Mouse (Mus musculus): ENCODE measurements around the gene Vmn1r217. TPM values are rescaled to one million over a fixed set of nuclear protein-coding genes. Genes with fewer than 3 reads are reported as not detected.
"Not testable (repeated sequence)": the region's sequence is repeated elsewhere in the genome, so short reads cannot be mapped to it uniquely, and the experiment has no call there.

Vmn1r217 gene
- not detected in 2 replicates for polyA plus RNA-seq (2014; fragmentation: Nextera tagmentation; extraction: Ambion mirVana)

DNA sequence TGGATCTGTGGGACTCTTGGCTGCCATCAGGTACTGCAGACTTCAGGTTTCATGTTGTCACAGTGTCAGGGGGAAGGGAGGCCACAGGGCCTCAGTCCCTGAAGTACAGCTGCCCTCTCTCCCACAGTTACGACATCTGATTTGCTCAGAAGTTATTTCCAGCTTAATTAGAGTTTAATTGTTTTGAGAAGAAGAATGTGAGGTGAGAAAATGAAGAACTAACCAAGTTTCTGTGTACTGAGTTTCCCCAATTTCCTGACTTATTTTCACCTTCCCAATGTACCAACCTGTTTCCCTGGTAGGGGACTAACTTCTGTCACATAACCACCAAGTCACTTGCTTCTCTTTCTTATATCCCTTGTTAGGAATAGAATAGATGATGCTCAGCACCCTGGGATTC is at the start of gene Vmn1r217:
Gene Vmn1r217, minus strand, starts transcription at position 101 of the 400 bp plus-strand sequence.
- not testable (repeated sequence) for H3K4me2 ChIP-seq; H3K4me3 ChIP-seq (ENCODE audit: low read depth, low read length); H3K9me3 ChIP-seq (ENCODE audit: low read depth, low read length); H3K36me3 ChIP-seq (ENCODE audit: insufficient read depth); ATAC-seq (ENCODE audit: insufficient read depth); H3K4me1 ChIP-seq (ENCODE audit: insufficient read depth); H3K27me3 ChIP-seq (ENCODE audit: insufficient read depth, low read length); H3K9ac ChIP-seq; DNase-seq; H3K27ac ChIP-seq (ENCODE audit: low read depth)
- WGBS: 59% methylated on average over 1 of the region's 1 CpGs

DNA sequence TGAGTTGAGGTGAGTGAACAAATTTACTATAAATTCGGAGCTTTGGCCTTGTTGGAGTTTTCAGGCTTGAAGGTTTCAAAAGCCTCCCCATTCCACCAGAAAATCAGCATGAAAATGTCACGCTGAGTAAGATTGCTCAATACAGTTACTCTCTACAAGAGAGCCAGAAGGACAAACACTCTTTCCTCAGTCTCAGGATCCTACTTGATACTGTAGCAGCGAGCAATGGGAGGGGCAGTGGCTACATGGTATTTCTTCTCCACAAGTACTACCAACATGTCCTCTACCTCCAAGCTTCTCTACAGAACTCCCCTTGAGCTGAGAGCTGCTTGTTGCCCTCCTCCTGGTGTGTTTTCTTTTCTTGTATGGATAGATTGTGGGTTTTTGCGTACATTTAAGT is 48.4 kb upstream of the Vmn1r217 start:
- not testable (repeated sequence) for H3K36me3 ChIP-seq (ENCODE audit: insufficient read depth); H3K27me3 ChIP-seq (ENCODE audit: insufficient read depth, low read length); ATAC-seq (ENCODE audit: insufficient read depth); H3K4me2 ChIP-seq; H3K4me1 ChIP-seq (ENCODE audit: insufficient read depth); H3K27ac ChIP-seq (ENCODE audit: low read depth); H3K9me3 ChIP-seq (ENCODE audit: low read depth, low read length); H3K4me3 ChIP-seq (ENCODE audit: low read depth, low read length); H3K9ac ChIP-seq; DNase-seq
- WGBS: 75% methylated on average over 4 of the region's 4 CpGs

DNA sequence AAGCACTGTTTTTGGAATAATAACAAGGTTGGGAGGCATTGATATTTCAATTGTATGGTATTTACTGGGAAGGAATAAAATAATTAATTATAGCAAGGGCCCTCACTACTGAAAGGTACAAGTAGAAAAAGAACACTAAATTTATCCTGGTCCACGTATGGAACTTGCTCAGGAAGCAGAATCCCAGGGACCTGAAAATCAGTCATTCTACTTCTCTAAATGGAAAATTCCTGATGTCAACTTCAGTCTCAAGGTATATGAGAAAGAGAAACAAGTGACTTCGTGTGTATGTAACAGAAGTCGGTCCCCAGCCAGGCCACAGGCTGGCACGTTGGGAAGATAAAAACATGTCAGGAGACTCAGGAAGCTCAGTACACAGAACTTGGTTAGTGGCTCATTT is 41.0 kb upstream of the Vmn1r217 start, which contains the start of gene Vmn1r219:
Gene Vmn1r219, plus strand, starts transcription at position 301 of the 400 bp plus-strand sequence.
- H3K27me3 ChIP-seq (ENCODE audit: insufficient read depth, low read length): no peaks in the 10 kb centered on the region
- H3K4me3 ChIP-seq (ENCODE audit: low read depth, low read length): no peak within 1 kb of the TSS
- DNase-seq (no peak), ATAC-seq (ENCODE audit: insufficient read depth) (no peak)
- H3K36me3 ChIP-seq (ENCODE audit: insufficient read depth): no peaks in the 10 kb centered on the region
- 69% methylated on average over 4 of the region's 4 CpGs for WGBS
- H3K4me1 ChIP-seq (ENCODE audit: insufficient read depth): no peaks in the 10 kb centered on the region
- no peaks in the 10 kb centered on the region for H3K9me3 ChIP-seq (ENCODE audit: low read depth, low read length)
- no peak within 1 kb of the TSS for H3K4me2 ChIP-seq
- H3K27ac ChIP-seq (ENCODE audit: low read depth): no peak within 1 kb of the TSS
- no peak for TF ChIP-seq CTCF (IDR thresholded peaks at IDR 0.05; ENCODE audit: low read depth)
- H3K9ac ChIP-seq: no peak within 1 kb of the TSS

DNA sequence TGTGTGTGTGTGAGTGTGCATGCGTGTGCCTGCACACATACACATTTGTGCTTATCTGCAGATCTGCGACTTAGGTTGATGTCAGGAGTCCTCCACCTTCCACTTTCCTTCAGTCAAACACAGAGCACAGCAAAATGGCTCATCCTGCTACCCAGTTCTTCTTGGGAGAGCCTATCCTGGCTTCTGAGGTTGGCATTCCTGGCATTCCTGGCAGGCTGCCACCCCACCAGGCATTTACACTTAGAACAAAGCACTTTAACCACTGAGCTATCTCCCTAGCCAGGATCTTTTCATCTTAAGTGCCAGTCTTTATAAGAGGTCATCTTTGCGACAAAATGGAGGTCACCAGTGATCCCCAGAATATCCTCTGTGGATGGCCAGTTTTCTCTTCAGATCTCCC is 39.8 kb upstream of the Vmn1r217 start:
- Histone ChIP-seq H3K4me1 (ENCODE audit: insufficient read depth) (no peaks in the 10 kb centered on the region), H3K9me3 (ENCODE audit: low read depth, low read length) (no peaks in the 10 kb centered on the region), H3K4me3 (ENCODE audit: low read depth, low read length) (no peak overlapping the region), H3K4me2 (no peak overlapping the region), H3K9ac (no peak overlapping the region), H3K36me3 (ENCODE audit: insufficient read depth) (no peaks in the 10 kb centered on the region), H3K27me3 (ENCODE audit: insufficient read depth, low read length) (no peaks in the 10 kb centered on the region), H3K27ac (ENCODE audit: low read depth) (no peak overlapping the region)
- ATAC-seq (ENCODE audit: insufficient read depth) (peak; percentile 52; the same call in 1 of the 2 replicates), DNase-seq (peak; percentile 53)
- 56% methylated on average over 3 of the region's 3 CpGs for WGBS
- TF ChIP-seq CTCF (IDR thresholded peaks at IDR 0.05; ENCODE audit: low read depth): no peak

DNA sequence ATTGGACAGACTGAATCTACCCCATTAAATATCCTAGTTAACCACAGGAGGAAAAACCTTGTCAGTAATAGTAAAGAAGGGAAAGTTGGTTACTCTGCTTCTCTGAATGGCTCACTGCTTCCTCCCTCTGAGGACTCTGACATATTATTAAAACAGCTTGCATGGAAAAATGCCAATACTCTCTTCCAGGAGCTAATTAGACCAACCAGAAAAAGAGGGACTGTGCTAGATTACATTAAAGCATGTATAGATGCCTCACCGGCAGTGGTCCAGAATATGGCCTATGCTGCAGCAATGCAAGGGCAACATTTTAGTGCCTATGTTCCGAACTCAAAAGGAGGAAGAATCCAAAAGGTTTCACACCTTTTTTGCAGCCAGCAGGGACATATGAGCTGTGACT is 20.9 kb upstream of the Vmn1r217 start:
- H3K9ac ChIP-seq: no peak overlapping the region
- H3K27me3 ChIP-seq (ENCODE audit: insufficient read depth, low read length): no peaks in the 10 kb centered on the region
- no peaks in the 10 kb centered on the region for H3K4me1 ChIP-seq (ENCODE audit: insufficient read depth)
- no peak overlapping the region for H3K4me2 ChIP-seq
- H3K9me3 ChIP-seq (ENCODE audit: low read depth, low read length): no peaks in the 10 kb centered on the region
- ATAC-seq (ENCODE audit: insufficient read depth): no peak
- no peak overlapping the region for H3K4me3 ChIP-seq (ENCODE audit: low read depth, low read length)
- TF ChIP-seq CTCF (IDR thresholded peaks at IDR 0.05; ENCODE audit: low read depth): no peak
- 71% methylated on average over 2 of the region's 2 CpGs for WGBS
- DNase-seq: peak; percentile 4
- no peak overlapping the region for H3K27ac ChIP-seq (ENCODE audit: low read depth)
- H3K36me3 ChIP-seq (ENCODE audit: insufficient read depth): no peaks in the 10 kb centered on the region

DNA sequence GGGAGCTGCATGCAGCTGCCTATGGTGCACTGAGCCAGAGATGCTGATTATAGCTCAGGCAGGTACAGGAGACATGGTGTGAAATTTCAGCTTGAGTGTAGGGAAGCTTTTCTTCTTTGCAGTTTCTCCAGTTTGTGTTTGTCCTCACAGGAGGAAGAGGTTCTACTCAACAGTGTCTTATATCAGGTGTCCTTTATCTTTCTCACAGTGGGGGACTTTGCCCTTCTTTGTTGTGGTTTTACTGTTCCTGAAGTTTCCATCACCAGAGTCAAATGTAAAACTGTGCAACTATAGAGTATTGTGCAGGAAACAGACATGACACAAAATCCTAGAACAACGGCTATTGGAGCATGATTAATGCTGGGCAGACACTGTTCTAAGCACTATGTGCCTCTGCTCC is 15.5 kb upstream of the Vmn1r217 start:
- Histone ChIP-seq H3K36me3 (ENCODE audit: insufficient read depth) (no peaks in the 10 kb centered on the region), H3K9me3 (ENCODE audit: low read depth, low read length) (no peaks in the 10 kb centered on the region), H3K4me3 (ENCODE audit: low read depth, low read length) (no peak overlapping the region), H3K27ac (ENCODE audit: low read depth) (no peak overlapping the region), H3K4me1 (ENCODE audit: insufficient read depth) (no peaks in the 10 kb centered on the region), H3K9ac (no peak overlapping the region), H3K27me3 (ENCODE audit: insufficient read depth, low read length) (no peaks in the 10 kb centered on the region), H3K4me2 (no peak overlapping the region)
- TF ChIP-seq CTCF (IDR thresholded peaks at IDR 0.05; ENCODE audit: low read depth): no peak
- no peak for DNase-seq
- ATAC-seq (ENCODE audit: insufficient read depth): no peak
- 46% methylated on average over 1 of the region's 1 CpGs for WGBS

DNA sequence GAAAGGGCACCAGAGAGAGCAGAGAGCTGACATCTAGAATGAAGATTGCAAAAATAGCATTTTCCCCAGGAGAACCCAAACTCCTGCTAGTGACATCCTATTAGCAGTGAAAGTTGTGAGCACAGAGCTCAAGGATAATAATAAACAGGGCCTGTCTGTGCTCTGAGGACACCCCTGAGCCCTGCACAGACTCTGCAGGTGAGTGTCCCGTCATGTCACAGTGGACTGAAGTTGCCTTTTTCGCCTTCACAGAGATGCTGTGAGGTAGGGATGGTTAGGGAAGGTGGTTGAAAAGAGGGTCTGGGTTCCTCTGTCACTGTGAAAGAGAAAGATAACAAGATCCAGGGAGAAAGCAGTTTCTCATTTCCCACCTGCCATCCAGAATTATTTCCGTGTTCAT is 15.1 kb upstream of the Vmn1r217 start, which contains the start of gene Vmn1r218:
Gene Vmn1r218, plus strand, starts transcription at position 57 of the 400 bp plus-strand sequence.
- Histone ChIP-seq H3K9ac (no peak within 1 kb of the TSS), H3K36me3 (ENCODE audit: insufficient read depth) (no peaks in the 10 kb centered on the region), H3K4me3 (ENCODE audit: low read depth, low read length) (no peak within 1 kb of the TSS), H3K4me2 (no peak within 1 kb of the TSS), H3K27me3 (ENCODE audit: insufficient read depth, low read length) (no peaks in the 10 kb centered on the region), H3K27ac (ENCODE audit: low read depth) (no peak within 1 kb of the TSS), H3K9me3 (ENCODE audit: low read depth, low read length) (no peaks in the 10 kb centered on the region), H3K4me1 (ENCODE audit: insufficient read depth) (no peaks in the 10 kb centered on the region)
- no peak for ATAC-seq (ENCODE audit: insufficient read depth)
- no peak for DNase-seq
- no peak for TF ChIP-seq CTCF (IDR thresholded peaks at IDR 0.05; ENCODE audit: low read depth)
- 65% methylated on average over 3 of the region's 3 CpGs for WGBS

DNA sequence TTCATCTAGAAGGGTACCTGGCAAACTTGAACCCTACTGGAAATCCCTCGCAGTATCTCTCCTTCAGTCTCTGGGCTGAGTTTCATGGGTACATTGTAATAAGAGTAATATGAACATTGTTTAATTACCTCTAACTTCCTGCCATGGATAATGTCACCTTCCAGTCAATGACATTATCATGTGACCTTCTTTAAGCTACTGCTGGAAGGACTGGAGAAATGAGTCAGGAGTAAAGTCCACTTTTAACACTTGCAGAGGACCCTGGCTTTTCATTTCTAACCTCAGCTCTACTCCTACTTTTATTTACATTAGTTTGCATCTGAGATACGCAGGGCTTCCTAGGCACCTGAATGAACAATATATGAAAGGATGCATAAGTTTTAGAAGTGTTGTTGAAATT is 2.6 kb upstream of the Vmn1r217 start:
- no peak overlapping the region for H3K4me2 ChIP-seq
- H3K9ac ChIP-seq: no peak overlapping the region
- ATAC-seq (ENCODE audit: insufficient read depth) (no peak), DNase-seq (no peak)
- 80% methylated on average over 2 of the region's 2 CpGs for WGBS
- no peak for TF ChIP-seq CTCF (IDR thresholded peaks at IDR 0.05; ENCODE audit: low read depth)
- H3K9me3 ChIP-seq (ENCODE audit: low read depth, low read length): no peaks in the 10 kb centered on the region
- H3K27me3 ChIP-seq (ENCODE audit: insufficient read depth, low read length): no peaks in the 10 kb centered on the region
- no peaks in the 10 kb centered on the region for H3K36me3 ChIP-seq (ENCODE audit: insufficient read depth)
- H3K4me3 ChIP-seq (ENCODE audit: low read depth, low read length): no peak overlapping the region
- no peak overlapping the region for H3K27ac ChIP-seq (ENCODE audit: low read depth)
- no peaks in the 10 kb centered on the region for H3K4me1 ChIP-seq (ENCODE audit: insufficient read depth)

All from lung, embryonic 14.5 days (tissue).